Mouse (Mus musculus): ENCODE data around the gene Nisch.

Nisch gene

GRCm38 (mm10) chr14:31217666-31218065, 920 bp upstream of the Nisch start, which contains the start of gene Sema3g:
Gene Sema3g (plus strand): TSS chr14:31217860.
- ATAC-seq (ENCODE audit: insufficient number of reproducible peaks, low FRiP score, low TSS enrichment): peak; percentile 79

- ATAC-seq (ENCODE audit: insufficient number of reproducible peaks, low FRiP score, low TSS enrichment): peak; percentile 42; the same call in 1 of the 2 replicates
These were observed 1.4 kb downstream of the Nisch start for GRCm38 (mm10) chr14:31215157-31216002.

- ATAC-seq (ENCODE audit: insufficient number of reproducible peaks, low FRiP score, low TSS enrichment): no peak
These were observed 2.1 kb downstream of the Nisch start for GRCm38 (mm10) chr14:31214684-31215083.

- no peak for ATAC-seq (ENCODE audit: insufficient number of reproducible peaks, low FRiP score, low TSS enrichment)
These were observed 2.9 kb downstream of the Nisch start for GRCm38 (mm10) chr14:31213868-31214267.

GRCm38 (mm10) chr14:31212499-31212898, 4.2 kb downstream of the Nisch start:
- ATAC-seq (ENCODE audit: insufficient number of reproducible peaks, low FRiP score, low TSS enrichment): no peak

- no peak for ATAC-seq (ENCODE audit: insufficient number of reproducible peaks, low FRiP score, low TSS enrichment)
These were observed 4.9 kb downstream of the Nisch start for GRCm38 (mm10) chr14:31211854-31212253.

GRCm38 (mm10) chr14:31209133-31209557, 7.6 kb downstream of the Nisch start:
- ATAC-seq (ENCODE audit: insufficient number of reproducible peaks, low FRiP score, low TSS enrichment): no peak

- no peak for ATAC-seq (ENCODE audit: insufficient number of reproducible peaks, low FRiP score, low TSS enrichment)
These were observed 8.7 kb downstream of the Nisch start, which contains the start of gene Tnnc1 for GRCm38 (mm10) chr14:31208084-31208483. Gene Tnnc1 (plus strand): TSS chr14:31208312.

- ATAC-seq (ENCODE audit: insufficient number of reproducible peaks, low FRiP score, low TSS enrichment): peak; percentile 29; the same call in 1 of the 2 replicates
These were observed 9.5 kb downstream of the Nisch start for GRCm38 (mm10) chr14:31207070-31207830.

- peak; percentile 52; the same call in 1 of the 2 replicates for ATAC-seq (ENCODE audit: insufficient number of reproducible peaks, low FRiP score, low TSS enrichment)
These were observed 10.2 kb downstream of the Nisch start for GRCm38 (mm10) chr14:31206472-31206981.

- 0 out of 2 replicates have a peak, but pooled peaks have one; percentile 23 for ATAC-seq (ENCODE audit: insufficient number of reproducible peaks, low FRiP score, low TSS enrichment)
These were observed 10.9 kb downstream of the Nisch start for GRCm38 (mm10) chr14:31205562-31206467.

- ATAC-seq (ENCODE audit: insufficient number of reproducible peaks, low FRiP score, low TSS enrichment): no peak
These were observed 11.5 kb downstream of the Nisch start for GRCm38 (mm10) chr14:31205244-31205561.

GRCm38 (mm10) chr14:31204844-31205243, 11.9 kb downstream of the Nisch start:
- ATAC-seq (ENCODE audit: insufficient number of reproducible peaks, low FRiP score, low TSS enrichment): no peak

GRCm38 (mm10) chr14:31200038-31200437, 16.7 kb downstream of the Nisch start:
- no peak for ATAC-seq (ENCODE audit: insufficient number of reproducible peaks, low FRiP score, low TSS enrichment)

- no peak for ATAC-seq (ENCODE audit: insufficient number of reproducible peaks, low FRiP score, low TSS enrichment)
These were observed 17.1 kb downstream of the Nisch start for GRCm38 (mm10) chr14:31199599-31199998.

GRCm38 (mm10) chr14:31197547-31198516, 18.9 kb downstream of the Nisch start:
- no peak for ATAC-seq (ENCODE audit: insufficient number of reproducible peaks, low FRiP score, low TSS enrichment)

GRCm38 (mm10) chr14:31195968-31196367, 20.8 kb downstream of the Nisch start:
- ATAC-seq (ENCODE audit: insufficient number of reproducible peaks, low FRiP score, low TSS enrichment): 0 out of 2 replicates have a peak, but pooled peaks have one; percentile 46

- ATAC-seq (ENCODE audit: insufficient number of reproducible peaks, low FRiP score, low TSS enrichment): no peak
These were observed 21.2 kb downstream of the Nisch start for GRCm38 (mm10) chr14:31195521-31195920.
